Mouse (Mus musculus) cerebellum, adult 2 months (tissue): ENCODE measurements around the gene Sdhb. TPM values are rescaled to one million over a fixed set of nuclear protein-coding genes. Genes with fewer than 3 reads are reported as not detected.

Source experiments
- DNase-seq, 2 experiments: peaks; one replicate each; pipeline ENCODE4 v3.0.0; 2021
- H3K27ac ChIP-seq: fragments of 200-500 bp; 2 replicates; pipeline ENCODE4 v1.5.1; 2012; ENCODE audit warnings: low read length, control low read depth, inconsistent platforms; ENCODE audit not compliant: insufficient read depth
- H3K27me3 ChIP-seq: fragments of 200-500 bp; 2 replicates; pipeline ENCODE4 v1.6.1; 2012; ENCODE audit warnings: inconsistent platforms, mild to moderate bottlenecking, low read length, moderate library complexity; ENCODE audit not compliant: control insufficient read depth, insufficient read depth
- H3K4me1 ChIP-seq: fragments of 200-500 bp; 2 replicates; pipeline ENCODE4 v1.6.1; 2011; ENCODE audit warnings: low read length; ENCODE audit not compliant: control insufficient read depth, insufficient read depth
- H3K4me3 ChIP-seq: fragments of 200-500 bp; replicated peaks from 2 replicates; pipeline ENCODE3; 2011; ENCODE audit warnings: mild to moderate bottlenecking, low read depth, low read length, control low read depth; ENCODE audit not compliant: insufficient read depth
- CTCF ChIP-seq: fragments of 200-500 bp; IDR thresholded peaks from 2 replicates; pipeline ENCODE4 v1.5.1; 2011; ENCODE audit warnings: low read depth, mild to moderate bottlenecking, control low read depth, low read length, moderate library complexity, borderline replicate concordance; ENCODE audit not compliant: insufficient read depth
- POLR2A ChIP-seq: fragments of 200-500 bp; IDR thresholded peaks from 2 replicates; pipeline ENCODE4 v1.6.1; 2011; ENCODE audit warnings: low read length, control low read depth, borderline replicate concordance; ENCODE audit not compliant: insufficient read depth
- WGBS: fragments of 180-500 bp; shearing (Covaris S2); methylation state at CpG from one replicate; pipeline ENCODE4 v1.1.7; 2018; 5-methylcytosine and 5-hydroxymethylcytosine counted together
- polyA plus RNA-seq: library from polyadenylated mRNA; depleted of rRNA; stranded (reverse); fragments of >200 nt; gene quantifications from 2 replicates; pipeline ENCODE4 v1.2.3, GENCODE M21; 2012

Gene Sdhb
- polyA plus RNA-seq, 1 experiment, result 320 TPM

DNA sequence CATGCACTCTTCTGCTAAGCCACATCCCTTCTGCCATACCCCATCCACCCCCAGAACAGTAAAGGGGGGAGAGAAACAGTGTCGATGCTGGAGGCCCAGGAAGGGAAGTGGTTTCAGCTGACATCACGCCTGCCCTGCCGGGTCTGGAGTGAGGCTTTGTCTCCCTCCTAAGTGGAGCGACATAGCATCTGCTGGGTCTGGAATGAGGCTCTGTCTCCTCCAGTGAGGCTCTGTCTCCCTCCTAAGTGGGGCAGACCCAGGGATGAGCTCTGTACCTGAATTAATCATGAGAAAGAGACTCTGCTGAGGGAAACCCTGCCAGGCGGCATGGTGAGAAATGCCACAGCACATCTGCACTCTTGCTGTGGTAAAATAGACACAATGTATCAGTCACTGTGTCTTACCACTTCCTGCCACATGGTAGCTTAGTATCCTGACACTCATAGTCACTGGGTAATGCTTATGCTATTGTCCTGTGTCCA, 16.0 kb upstream of the Sdhb start:
- H3K27me3 ChIP-seq, result no peaks in the 10 kb centered on the region
- DNase-seq, result no peak
- no peak overlapping the region for H3K27ac ChIP-seq
- peaks cover 9% of the 10 kb centered on the region for H3K4me1 ChIP-seq
- TF ChIP-seq CTCF (no peak), POLR2A (no peak)
- H3K4me3 ChIP-seq, result no peak overlapping the region
- 55% methylated on average over 5 of the region's 5 CpGs for WGBS

DNA sequence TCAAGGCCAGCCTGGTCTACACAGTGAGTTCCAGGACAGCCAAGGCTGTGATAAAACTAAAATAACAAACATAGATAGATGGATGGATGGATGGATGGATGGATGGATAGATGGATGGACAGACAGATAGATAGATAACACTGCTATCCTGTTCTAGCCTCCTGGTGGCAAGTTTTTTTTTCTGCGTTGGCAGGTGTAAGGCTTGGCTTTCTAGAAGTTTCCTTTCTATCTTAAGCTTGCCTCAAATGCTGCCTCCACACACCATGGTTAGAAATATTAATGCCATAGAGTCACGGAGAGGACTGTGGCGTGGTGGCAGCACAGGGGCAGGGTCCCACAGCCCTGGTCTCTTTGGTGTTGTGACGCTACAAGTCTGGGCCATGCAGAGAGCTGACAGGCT, 15.4 kb upstream of the Sdhb start:
- TF ChIP-seq CTCF (no peak), POLR2A (no peak)
- H3K4me1 ChIP-seq, result peaks cover 11% of the 10 kb centered on the region
- DNase-seq, result no peak
- WGBS, result 97% methylated on average over 4 of the region's 4 CpGs
- H3K27me3 ChIP-seq, result no peaks in the 10 kb centered on the region
- H3K27ac ChIP-seq, result no peak overlapping the region
- no peak overlapping the region for H3K4me3 ChIP-seq

DNA sequence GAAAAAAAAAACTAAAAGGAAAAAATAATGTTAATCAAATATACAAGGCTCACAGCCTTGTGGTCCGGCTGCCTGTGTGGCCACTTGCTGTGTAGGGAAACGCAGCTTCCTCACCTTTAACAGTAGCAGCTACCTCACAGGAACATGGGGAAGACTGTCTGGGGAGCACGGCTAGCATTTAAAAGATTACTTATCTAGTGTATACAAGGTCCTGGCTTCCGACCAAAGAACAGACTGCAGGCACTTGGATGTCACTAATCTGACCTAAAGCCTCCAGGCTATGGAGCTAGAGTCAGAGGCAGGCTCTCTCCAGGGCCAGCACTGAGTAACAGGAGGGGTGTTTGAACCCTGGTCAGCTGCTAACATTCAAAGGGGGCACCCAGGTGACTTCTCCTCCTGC, 15.0 kb upstream of the Sdhb start:
- Histone ChIP-seq H3K27ac (no peak overlapping the region), H3K4me1 (peaks cover 12% of the 10 kb centered on the region), H3K27me3 (no peaks in the 10 kb centered on the region), H3K4me3 (no peak overlapping the region)
- TF ChIP-seq CTCF, result no peak
- TF ChIP-seq POLR2A, result no peak
- 83% methylated on average over 4 of the region's 4 CpGs for WGBS
- DNase-seq, result no peak

DNA sequence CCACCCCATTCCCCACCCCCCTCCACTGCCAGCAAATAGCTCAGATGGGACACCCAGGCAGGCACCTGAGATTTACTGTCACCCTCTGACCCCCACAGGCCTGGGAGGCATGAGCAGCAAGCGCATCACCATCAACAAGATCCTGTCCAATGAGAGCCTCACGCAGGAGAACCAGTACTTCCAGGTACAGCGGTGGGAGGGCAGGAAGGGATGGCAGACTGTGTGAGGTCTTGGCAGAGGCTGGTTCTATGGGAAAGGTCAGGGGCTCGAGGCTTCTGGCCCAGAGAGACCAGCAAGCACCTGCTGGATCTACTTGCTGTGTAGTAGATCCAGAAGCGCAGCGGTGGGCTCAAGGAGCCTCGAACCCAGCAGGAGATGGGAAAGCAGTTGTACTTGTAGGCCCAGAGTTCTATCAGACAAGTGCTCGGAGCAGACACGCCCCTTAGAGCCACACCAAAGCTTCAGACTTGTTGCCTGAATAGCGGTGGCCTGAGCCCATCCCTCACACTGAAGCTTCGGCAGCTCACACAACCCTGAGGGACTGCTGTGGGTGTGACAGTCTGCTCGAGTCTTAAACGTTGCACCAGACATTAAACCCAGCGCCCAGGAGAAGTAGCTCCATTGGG, 14.3 kb upstream of the Sdhb start:
- 79% methylated on average over 14 of the region's 14 CpGs for WGBS
- Histone ChIP-seq H3K4me1 (peaks cover 12% of the 10 kb centered on the region), H3K27me3 (no peaks in the 10 kb centered on the region), H3K4me3 (no peak overlapping the region), H3K27ac (no peak overlapping the region)
- no peak for TF ChIP-seq POLR2A
- TF ChIP-seq CTCF, result no peak
- DNase-seq, result no peak

DNA sequence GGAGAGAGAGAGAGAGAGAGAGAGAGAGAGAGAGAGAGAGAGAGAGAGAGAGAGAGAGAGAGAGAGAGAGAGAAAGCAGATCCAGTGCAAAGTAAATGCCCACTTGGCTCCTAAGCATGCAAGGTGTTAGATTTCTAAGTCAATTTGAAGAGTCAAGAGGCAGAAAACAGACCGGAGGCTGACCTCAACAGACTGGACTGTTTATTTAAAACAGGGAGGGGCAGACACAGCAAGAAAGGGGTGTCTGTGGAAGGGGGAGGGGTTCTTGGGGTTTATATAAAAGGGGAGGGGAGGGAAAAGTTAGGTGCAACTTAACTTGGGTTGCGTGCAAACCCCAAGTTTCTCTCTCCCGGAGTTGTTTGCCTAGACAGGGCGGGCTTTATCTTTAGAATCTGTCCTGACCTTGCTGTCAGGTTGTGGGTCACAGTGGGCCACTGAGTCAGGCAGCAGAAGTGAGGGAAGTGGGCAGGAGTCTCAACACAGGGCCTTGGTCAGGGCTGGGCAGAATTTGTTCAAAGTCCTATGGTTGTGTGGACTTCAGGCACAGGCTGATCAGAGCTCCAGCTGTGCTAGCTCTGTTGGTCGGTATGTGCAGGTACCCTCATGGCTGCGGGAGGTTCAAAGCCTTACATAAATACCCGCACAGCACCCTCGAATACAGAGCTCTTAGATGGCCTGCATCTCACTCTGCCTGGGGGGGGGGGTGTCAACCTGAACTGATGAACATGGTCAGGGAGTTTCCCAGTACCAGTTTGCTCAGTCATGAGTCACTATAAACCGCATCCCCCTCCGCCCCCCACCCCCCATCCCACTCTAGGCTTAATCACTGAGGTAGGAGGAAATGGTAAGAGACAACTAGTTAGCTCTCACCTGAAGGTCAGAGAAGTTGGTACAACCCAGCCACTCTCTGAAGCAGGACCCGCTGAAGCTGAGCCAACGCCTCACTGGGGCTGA, 13.2 kb upstream of the Sdhb start:
- no peaks in the 10 kb centered on the region for H3K27me3 ChIP-seq
- 86% methylated on average over 12 of the region's 12 CpGs for WGBS
- H3K4me1 ChIP-seq, result peaks cover 12% of the 10 kb centered on the region
- TF ChIP-seq CTCF, result no peak
- no peak for TF ChIP-seq POLR2A
- H3K27ac ChIP-seq, result no peak overlapping the region
- no peak for DNase-seq
- H3K4me3 ChIP-seq, result no peak overlapping the region

DNA sequence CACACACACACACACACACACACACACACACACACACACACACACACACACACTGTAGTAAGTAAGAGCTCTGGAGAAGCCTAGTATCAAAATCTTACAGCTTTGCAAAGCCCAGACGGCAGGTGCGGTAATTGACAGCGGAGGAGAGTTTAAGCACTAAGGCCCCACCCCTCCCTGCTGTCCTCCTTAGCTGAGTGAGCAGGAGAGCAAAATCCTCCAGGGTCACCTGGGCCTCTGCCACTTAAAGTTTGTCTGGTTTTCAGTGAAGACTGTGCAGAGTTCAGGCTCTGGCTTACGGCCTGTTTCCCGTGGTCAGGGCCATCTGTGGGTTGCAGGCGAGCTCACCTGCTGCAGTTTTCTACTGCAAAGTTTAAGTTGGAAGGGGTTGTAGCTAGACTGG, 12.5 kb upstream of the Sdhb start:
- TF ChIP-seq POLR2A (no peak), CTCF (no peak)
- WGBS, result 49% methylated on average over 6 of the region's 6 CpGs
- no peak overlapping the region for H3K4me3 ChIP-seq
- DNase-seq, result peak in 1 of 2 experiments; percentile 33
- no peaks in the 10 kb centered on the region for H3K27me3 ChIP-seq
- H3K27ac ChIP-seq, result no peak overlapping the region
- peaks cover 12% of the 10 kb centered on the region for H3K4me1 ChIP-seq

DNA sequence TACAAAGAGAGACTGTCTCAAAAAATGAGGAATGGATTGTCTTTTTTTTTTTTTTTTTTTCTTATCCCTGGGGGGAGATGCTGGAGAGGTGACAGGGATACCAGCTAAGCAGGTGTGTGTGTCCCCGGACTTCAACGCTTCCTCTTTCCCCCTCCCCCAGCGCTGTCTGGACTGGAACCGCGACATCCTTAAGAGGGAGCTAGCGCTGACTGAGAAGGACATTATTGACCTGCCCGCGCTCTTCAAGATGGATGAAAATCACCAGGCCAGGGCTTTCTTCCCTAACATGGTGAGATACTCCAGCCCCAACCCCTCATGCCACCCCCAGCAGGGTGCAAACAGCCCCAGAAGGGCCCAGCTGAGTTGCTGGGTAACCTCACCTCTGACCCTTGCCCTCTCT, 12.0 kb upstream of the Sdhb start:
- Histone ChIP-seq H3K27me3 (no peaks in the 10 kb centered on the region), H3K4me3 (no peak overlapping the region), H3K27ac (no peak overlapping the region), H3K4me1 (peaks cover 12% of the 10 kb centered on the region)
- WGBS, result 86% methylated on average over 8 of the region's 8 CpGs
- DNase-seq, result no peak
- no peak for TF ChIP-seq CTCF
- no peak for TF ChIP-seq POLR2A
